Mouse (Mus musculus) CH12.LX (cell line): ENCODE measurements around the gene Fam102b. TPM values are rescaled to one million over a fixed set of nuclear protein-coding genes. Genes with fewer than 3 reads are reported as not detected.

Experiments
- DNase-seq: peaks from one replicate; pipeline ENCODE4 v3.0.0-alpha.2; 2013; ENCODE audit errors: extremely low read depth
- H3K27ac ChIP-seq: 2 replicates; pipeline ENCODE4 v1.5.1; 2012; ENCODE audit warnings: low read depth, mild to moderate bottlenecking, control low read depth, moderate library complexity; ENCODE audit not compliant: insufficient read depth
- H3K27me3 ChIP-seq: replicated peaks from 2 replicates; pipeline ENCODE3; 2012; ENCODE audit warnings: inconsistent platforms
- H3K36me3 ChIP-seq, 2 experiments: replicated peaks in 1 of 2; 2 replicates each; pipeline versions ENCODE3 to v1.6.1; 2012; ENCODE audit warnings: inconsistent platforms in 1 of 2, low read length in 1 of 2, mild to moderate bottlenecking in 1 of 2, mixed read lengths in 1 of 2, moderate library complexity in 1 of 2; ENCODE audit not compliant: control insufficient read depth in 1 of 2, insufficient read depth in 1 of 2
- H3K4me1 ChIP-seq, 2 experiments: 2 replicates each; pipeline ENCODE4 v1.6.1; 2012; ENCODE audit warnings: inconsistent platforms in 1 of 2, moderate library complexity in 1 of 2; ENCODE audit not compliant: insufficient read depth in 2 of 2, control insufficient read depth in 1 of 2
- H3K4me2 ChIP-seq: 2 replicates; pipeline ENCODE4 v1.6.1; 2012; ENCODE audit warnings: low read depth, mild to moderate bottlenecking, control low read depth; ENCODE audit not compliant: poor library complexity, insufficient read depth, severe bottlenecking
- H3K4me3 ChIP-seq, 3 experiments: fragments of 150-350 bp in 1 of 3; sonication (generic) in 1 of 3; replicated peaks in 1 of 3; 2 replicates each; pipeline versions ENCODE3 to v1.5.1; 2011 to 2012; ENCODE audit warnings: low read depth in 2 of 3, low read length in 2 of 3, mild to moderate bottlenecking in 2 of 3, moderate library complexity in 2 of 3, control low read depth in 1 of 3, improper control_type of control experiment in 1 of 3, inconsistent platforms in 1 of 3, mixed read lengths in 1 of 3; ENCODE audit not compliant: poor library complexity in 1 of 3
- H3K79me2 ChIP-seq: replicated peaks from 2 replicates; pipeline ENCODE4 v1.6.1; 2012; ENCODE audit warnings: mild to moderate bottlenecking, moderate library complexity; ENCODE audit not compliant: control insufficient read depth, poor library complexity, insufficient read depth, severe bottlenecking; ENCODE audit errors: extremely low read depth
- H3K9ac ChIP-seq: 2 replicates; pipeline ENCODE4 v1.6.1; 2012; ENCODE audit warnings: low read depth, mild to moderate bottlenecking, control low read depth, moderate library complexity; ENCODE audit not compliant: insufficient read depth
- H3K9me3 ChIP-seq: replicated peaks from 2 replicates; pipeline ENCODE3; 2012; ENCODE audit warnings: low read length, inconsistent platforms, mixed read lengths
- BHLHE40 ChIP-seq: IDR thresholded peaks from 2 replicates; pipeline ENCODE4 v1.6.1; 2011; ENCODE audit warnings: mild to moderate bottlenecking, low read depth, low read length, improper control_type of control experiment
- CTCF ChIP-seq, 2 experiments: IDR thresholded peaks in 1 of 2; conservative IDR thresholded peaks in 1 of 2; 2 replicates each; pipeline ENCODE4 v1.5.1; 2011 to 2012; ENCODE audit warnings: low read depth in 2 of 2, low read length in 2 of 2, improper control_type of control experiment in 1 of 2, inconsistent platforms in 1 of 2, mild to moderate bottlenecking in 1 of 2, moderate library complexity in 1 of 2
- E2F4 ChIP-seq: IDR thresholded peaks from 2 replicates; pipeline ENCODE4 v1.6.1; 2011; ENCODE audit warnings: low read depth, low read length, improper control_type of control experiment; ENCODE audit not compliant: insufficient replicate concordance
- EP300 ChIP-seq: IDR thresholded peaks from 2 replicates; pipeline ENCODE4 v1.6.1; 2011; ENCODE audit warnings: low read length, improper control_type of control experiment
- ETS1 ChIP-seq: conservative IDR thresholded peaks from 2 replicates; pipeline ENCODE4 v1.6.1; 2012; ENCODE audit warnings: low read depth, mild to moderate bottlenecking, inconsistent platforms, low read length, improper control_type of control experiment, moderate library complexity
- GABPA ChIP-seq: IDR thresholded peaks from 2 replicates; pipeline ENCODE4 v1.6.1; 2012; ENCODE audit warnings: low read depth, low read length, improper control_type of control experiment, inconsistent platforms; ENCODE audit not compliant: insufficient replicate concordance
- IRF4 ChIP-seq: IDR thresholded peaks from 2 replicates; pipeline ENCODE4 v1.6.1; 2014; ENCODE audit warnings: low read depth, mild to moderate bottlenecking, inconsistent platforms, low read length, improper control_type of control experiment
- JUN ChIP-seq: IDR thresholded peaks from 2 replicates; pipeline ENCODE4 v1.6.1; 2011; ENCODE audit warnings: low read depth, mild to moderate bottlenecking, low read length, improper control_type of control experiment, moderate library complexity; ENCODE audit not compliant: insufficient read depth
- KAT2A ChIP-seq: IDR thresholded peaks from 2 replicates; pipeline ENCODE4 v1.6.1; 2012; ENCODE audit warnings: low read length, improper control_type of control experiment, inconsistent platforms; ENCODE audit not compliant: insufficient replicate concordance
- MAFK ChIP-seq: IDR thresholded peaks from 2 replicates; pipeline ENCODE4 v1.6.1; 2011; ENCODE audit warnings: low read length, improper control_type of control experiment; ENCODE audit not compliant: insufficient replicate concordance
- MAX ChIP-seq: IDR thresholded peaks from 2 replicates; pipeline ENCODE4 v1.6.1; 2011; ENCODE audit warnings: low read length, improper control_type of control experiment
- MAZ ChIP-seq: IDR thresholded peaks from 2 replicates; pipeline ENCODE4 v1.6.1; 2012; ENCODE audit warnings: low read depth, mild to moderate bottlenecking, inconsistent platforms, low read length, improper control_type of control experiment, moderate library complexity
- MEF2A ChIP-seq: IDR thresholded peaks from 2 replicates; pipeline ENCODE4 v1.6.1; 2014; ENCODE audit warnings: low read depth, mild to moderate bottlenecking, inconsistent platforms, low read length, improper control_type of control experiment, borderline replicate concordance
- MYC ChIP-seq: IDR thresholded peaks from 2 replicates; pipeline ENCODE4 v1.6.1; 2011; ENCODE audit warnings: low read depth, mild to moderate bottlenecking, improper control_type of control experiment, low read length
- NRF1 ChIP-seq: IDR thresholded peaks from 2 replicates; pipeline ENCODE4 v1.6.1; 2014; ENCODE audit warnings: low read depth, mild to moderate bottlenecking, inconsistent platforms, low read length, improper control_type of control experiment, moderate library complexity
- POLR2A ChIP-seq: IDR thresholded peaks from 2 replicates; pipeline ENCODE4 v1.6.1; 2011; ENCODE audit warnings: low read depth, mild to moderate bottlenecking, improper control_type of control experiment, low read length
- RAD21 ChIP-seq: IDR thresholded peaks from 2 replicates; pipeline ENCODE4 v1.6.1; 2011; ENCODE audit warnings: low read depth, mild to moderate bottlenecking, low read length, improper control_type of control experiment, moderate library complexity
- RCOR1 ChIP-seq: conservative IDR thresholded peaks from 2 replicates; pipeline ENCODE4 v1.6.1; 2012; ENCODE audit warnings: low read depth, mild to moderate bottlenecking, inconsistent platforms, low read length, improper control_type of control experiment
- SIN3A ChIP-seq: IDR thresholded peaks from 2 replicates; pipeline ENCODE4 v1.6.1; 2012; ENCODE audit warnings: low read length, improper control_type of control experiment, inconsistent platforms
- UBTF ChIP-seq: IDR thresholded peaks from 2 replicates; pipeline ENCODE4 v1.6.1; 2012; ENCODE audit warnings: low read depth, mild to moderate bottlenecking, inconsistent platforms, low read length, improper control_type of control experiment, moderate library complexity
- ZC3H11A ChIP-seq: IDR thresholded peaks from 2 replicates; pipeline ENCODE4 v1.6.1; 2012; ENCODE audit warnings: low read depth, mild to moderate bottlenecking, inconsistent platforms, low read length, improper control_type of control experiment
- ZMIZ1 ChIP-seq: IDR thresholded peaks from 2 replicates; pipeline ENCODE4 v1.6.1; 2012; ENCODE audit warnings: low read depth, mild to moderate bottlenecking, inconsistent platforms, low read length, improper control_type of control experiment
- ZNF384 ChIP-seq: IDR thresholded peaks from 2 replicates; pipeline ENCODE4 v1.6.1; 2012; ENCODE audit warnings: low read depth, low read length, improper control_type of control experiment, inconsistent platforms
- dilution Hi-C: fragments of 300-500 bp; cut with MboI; formaldehyde crosslinking; loops from 2 replicates; pipeline ENCODE4 v1.14.3; 2020; ENCODE audit warnings: low sequenced_read_pairs; ENCODE audit not compliant: extremely low pct_unique_long_range_greater_than_20kb, extremely low pct_ligation_motif_present
- in situ Hi-C: fragments of 300-500 bp; cut with MboI; formaldehyde crosslinking; loops from 3 replicates; pipeline ENCODE4 v1.14.3; 2019; ENCODE audit warnings: low sequenced_read_pairs, low pct_ligation_motif_present, low pct_unique_long_range_greater_than_20kb, mixed read lengths
- polyA plus RNA-seq: library from polyadenylated mRNA; unstranded; fragments of >175 nt; gene quantifications from 2 replicates; pipeline ENCODE4 v1.2.1, GENCODE M21; 2012; ENCODE audit warnings: low read depth; ENCODE audit not compliant: insufficient read length
- total RNA-seq, 2 experiments: library from RNA; depleted of rRNA; stranded (reverse); fragments of 300-350 nt in 1 of 2; fragments of >200 nt in 1 of 2; gene quantifications; 2 replicates each; pipeline ENCODE4 v1.2.3; 2012 to 2014

Gene Fam102b
- total and polyA plus RNA-seq, 3 experiments: 2.8 to 6.2 (median 4.3) TPM

- H3K27ac ChIP-seq: no peak overlapping the region
- H3K4me3 ChIP-seq: no peak overlapping the region
- H3K27me3 ChIP-seq: no peaks in the 10 kb centered on the region
- no peaks in the 10 kb centered on the region for H3K79me2 ChIP-seq
- in situ Hi-C loops (no loop called here), dilution Hi-C loops (no loop called here)
- no peaks in the 10 kb centered on the region for H3K4me1 ChIP-seq
- DNase-seq: no peak
- no peaks in the 10 kb centered on the region for H3K9me3 ChIP-seq
- no peak overlapping the region for H3K9ac ChIP-seq
- TF ChIP-seq E2F4 (no peak), BHLHE40 (no peak), NRF1 (no peak), RAD21 (no peak), MEF2A (no peak), CTCF (conservative IDR thresholded peaks at IDR 0.05 in 1 of 2, IDR thresholded peaks at IDR 0.05 in 1 of 2; ENCODE audit: low read depth in 2 of 2, low read length in 2 of 2) (no peak), JUN (no peak), MAZ (no peak), ZMIZ1 (no peak), RCOR1 (no peak)
- no peaks in the 10 kb centered on the region for H3K36me3 ChIP-seq
- no peak overlapping the region for H3K4me2 ChIP-seq
Observed at GRCm38 (mm10) chr3:108963278-108963677, 64.1 kb downstream of the Fam102b start.

DNA sequence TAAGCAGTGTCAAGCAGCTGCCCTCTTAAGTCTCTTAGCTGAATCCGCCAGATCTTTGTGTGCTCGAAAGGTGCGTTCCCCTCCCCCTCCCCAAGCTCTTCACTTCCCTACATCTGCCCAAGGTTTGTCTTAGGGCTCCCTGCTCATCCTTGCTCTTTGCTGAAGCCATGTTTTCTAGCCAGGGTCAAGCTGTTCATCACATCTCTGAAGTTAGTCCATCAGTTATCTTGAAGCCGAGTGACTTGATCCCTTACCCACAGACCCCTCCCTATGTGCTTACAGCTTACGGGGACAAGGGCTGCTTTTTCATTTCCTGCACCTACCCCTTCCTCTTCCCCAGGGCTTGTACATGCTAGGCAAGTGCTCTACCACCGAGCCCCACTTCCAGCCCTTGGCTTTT is 65.8 kb downstream of the Fam102b start:
- no peaks in the 10 kb centered on the region; a peak in 1 of 4 replicates for H3K4me1 ChIP-seq
- TF ChIP-seq MEF2A (no peak), MAFK (no peak), ETS1 (no peak), KAT2A (no peak), MAX (no peak), MYC (no peak), GABPA (no peak), ZC3H11A (no peak), EP300 (no peak), IRF4 (no peak), ZNF384 (no peak), NRF1 (no peak), SIN3A (no peak), POLR2A (no peak), UBTF (no peak), BHLHE40 (no peak)
- no peak overlapping the region for H3K4me2 ChIP-seq
- DNase-seq: no peak
- H3K4me3 ChIP-seq: no peak overlapping the region
- H3K27me3 ChIP-seq: no peaks in the 10 kb centered on the region
- dilution Hi-C loops (no loop called here), in situ Hi-C loops (no loop called here)
- H3K9ac ChIP-seq: no peak overlapping the region
- no peaks in the 10 kb centered on the region for H3K36me3 ChIP-seq
- no peaks in the 10 kb centered on the region for H3K79me2 ChIP-seq
- H3K27ac ChIP-seq: no peak overlapping the region
- H3K9me3 ChIP-seq: no peaks in the 10 kb centered on the region
